Mouse (Mus musculus): ENCODE data around the gene Rdx. TPM values are rescaled to one million over a fixed set of nuclear protein-coding genes. Genes with fewer than 3 reads are reported as not detected.
A peak's percentile ranks its signal among the peaks of the same experiment; 100 is the strongest.

Gene Rdx
- polyA plus RNA-seq, 1 experiment from 2014 or later: 76.0 TPM

- H3K27ac ChIP-seq: no peak overlapping the region
- no peak for ATAC-seq (replicated peaks)
Observed at GRCm38 (mm10) chr9:52028521-52029405, 18.2 kb upstream of the Rdx start.

GRCm38 (mm10) chr9:52031501-52031900 lies 15.5 kb upstream of the Rdx start:
- no peaks in the 10 kb centered on the region for H3K4me1 ChIP-seq
- ATAC-seq (replicated peaks): no peak
- no peak overlapping the region for H3K27ac ChIP-seq
- WGBS: 37% methylated on average over 2 of the region's 2 CpGs
- H3K9ac ChIP-seq: no peak overlapping the region
- no peaks in the 10 kb centered on the region for H3K9me3 ChIP-seq
- H3K36me3 ChIP-seq (replicated peaks): no peaks in the 10 kb centered on the region
- H3K27me3 ChIP-seq (replicated peaks): no peaks in the 10 kb centered on the region
- no peak overlapping the region for H3K4me3 ChIP-seq
- no peak overlapping the region for H3K4me2 ChIP-seq

More at GRCm38 (mm10) chr9:52028521-52029405, 18.2 kb upstream of the Rdx start:
- H3K4me3 ChIP-seq: no peak overlapping the region
- no peaks in the 10 kb centered on the region for H3K27me3 ChIP-seq (replicated peaks)
- WGBS: 36% methylated on average over 9 of the region's 9 CpGs
- no peak overlapping the region for H3K9ac ChIP-seq
- no peaks in the 10 kb centered on the region for H3K4me1 ChIP-seq
- H3K9me3 ChIP-seq: no peaks in the 10 kb centered on the region
- H3K36me3 ChIP-seq (replicated peaks): no peaks in the 10 kb centered on the region
- H3K4me2 ChIP-seq: no peak overlapping the region

- H3K9ac ChIP-seq: no peak overlapping the region
Observed at GRCm38 (mm10) chr9:52037493-52037892, 9.5 kb upstream of the Rdx start.

GRCm38 (mm10) chr9:52041657-52042056 lies 5.3 kb upstream of the Rdx start:
- no peaks in the 10 kb centered on the region for H3K9me3 ChIP-seq

More at GRCm38 (mm10) chr9:52037493-52037892, 9.5 kb upstream of the Rdx start:
- no peak overlapping the region for H3K4me2 ChIP-seq
- H3K9me3 ChIP-seq: no peaks in the 10 kb centered on the region
- no peaks in the 10 kb centered on the region for H3K4me1 ChIP-seq
- H3K27ac ChIP-seq: no peak overlapping the region
- ATAC-seq (replicated peaks): no peak
- no peaks in the 10 kb centered on the region for H3K27me3 ChIP-seq (replicated peaks)
- no peak overlapping the region for H3K4me3 ChIP-seq
- WGBS: 92% methylated on average over 1 of the region's 1 CpGs
- H3K36me3 ChIP-seq (replicated peaks): no peaks in the 10 kb centered on the region

GRCm38 (mm10) chr9:52046686-52047085 lies 287 bp upstream of the Rdx start:
- no peak for ATAC-seq (replicated peaks)
- Histone ChIP-seq H3K4me2 (peak overlapping the region; percentile 68; the same call in 1 of the 2 replicates), H3K27me3 (replicated peaks) (no peaks in the 10 kb centered on the region), H3K36me3 (replicated peaks) (no peaks in the 10 kb centered on the region), H3K27ac (peak overlapping the region; percentile 95; the same call in 1 of the 2 replicates), H3K9ac (peak overlapping the region; percentile 87; the same call in 1 of the 2 replicates), H3K9me3 (no peaks in the 10 kb centered on the region), H3K4me3 (peak overlapping the region; percentile 95; the same call in 1 of the 2 replicates), H3K4me1 (peaks cover 29% of the 10 kb centered on the region)
- WGBS: 28% methylated on average over 5 of the region's 5 CpGs

More at GRCm38 (mm10) chr9:52041657-52042056, 5.3 kb upstream of the Rdx start:
- Histone ChIP-seq H3K4me1 (no peaks in the 10 kb centered on the region; the same call in 1 of the 2 replicates), H3K27ac (no peak overlapping the region), H3K36me3 (replicated peaks) (no peaks in the 10 kb centered on the region), H3K9ac (no peak overlapping the region), H3K27me3 (replicated peaks) (no peaks in the 10 kb centered on the region), H3K4me2 (no peak overlapping the region), H3K4me3 (no peak overlapping the region)
- ATAC-seq (replicated peaks): no peak
- WGBS: 90% methylated on average over 2 of the region's 2 CpGs

- peak overlapping the region; percentile 87 for H3K9ac ChIP-seq
- no peaks in the 10 kb centered on the region for H3K9me3 ChIP-seq
- no peaks in the 10 kb centered on the region for H3K36me3 ChIP-seq (replicated peaks)
- WGBS: under 1% methylated on average over 95 of the region's 118 CpGs
- H3K4me3 ChIP-seq: peak overlapping the region; percentile 95
- no peaks in the 10 kb centered on the region for H3K27me3 ChIP-seq (replicated peaks)
- H3K4me1 ChIP-seq: peaks cover 29% of the 10 kb centered on the region
- ATAC-seq (replicated peaks): peak; percentile 95
- H3K4me2 ChIP-seq: peak overlapping the region; percentile 68
- peak overlapping the region; percentile 95 for H3K27ac ChIP-seq
Observed at GRCm38 (mm10) chr9:52047821-52048649, 1.1 kb downstream of the Rdx start.

- Histone ChIP-seq H3K4me3 (peak overlapping the region; percentile 95), H3K4me2 (peak overlapping the region; percentile 68), H3K9ac (peak overlapping the region; percentile 87), H3K36me3 (replicated peaks) (no peaks in the 10 kb centered on the region), H3K4me1 (peaks cover 29% of the 10 kb centered on the region), H3K27ac (peak overlapping the region; percentile 95), H3K27me3 (replicated peaks) (no peaks in the 10 kb centered on the region), H3K9me3 (no peaks in the 10 kb centered on the region)
- 0% methylated on average over 57 of the region's 60 CpGs for WGBS
- ATAC-seq (replicated peaks): peak; percentile 67
Observed at GRCm38 (mm10) chr9:52048650-52049081, 1.7 kb downstream of the Rdx start.

- no peaks in the 10 kb centered on the region for H3K27me3 ChIP-seq (replicated peaks)
- no peak overlapping the region for H3K27ac ChIP-seq
- peak overlapping the region; percentile 68 for H3K4me2 ChIP-seq
- no peaks in the 10 kb centered on the region for H3K36me3 ChIP-seq (replicated peaks)
- WGBS: 1% methylated on average over 3 of the region's 3 CpGs
- peaks cover 29% of the 10 kb centered on the region for H3K4me1 ChIP-seq
- H3K9ac ChIP-seq: peak overlapping the region; percentile 87; the same call in 1 of the 2 replicates
- ATAC-seq (replicated peaks): no peak
- peak overlapping the region; percentile 95 for H3K4me3 ChIP-seq
- no peaks in the 10 kb centered on the region for H3K9me3 ChIP-seq
Observed at GRCm38 (mm10) chr9:52049605-52050004, 2.6 kb downstream of the Rdx start.

GRCm38 (mm10) chr9:52050361-52050760 lies 3.4 kb downstream of the Rdx start:
- Histone ChIP-seq H3K27ac (no peak overlapping the region), H3K36me3 (replicated peaks) (no peaks in the 10 kb centered on the region), H3K4me1 (peaks cover 29% of the 10 kb centered on the region), H3K4me2 (peak overlapping the region; percentile 68; the same call in 1 of the 2 replicates), H3K27me3 (replicated peaks) (no peaks in the 10 kb centered on the region), H3K4me3 (no peak overlapping the region), H3K9me3 (no peaks in the 10 kb centered on the region), H3K9ac (no peak overlapping the region)
- no peak for ATAC-seq (replicated peaks)
- 42% methylated on average over 2 of the region's 2 CpGs for WGBS

- no peak overlapping the region for H3K9ac ChIP-seq
- no peak for ATAC-seq (replicated peaks)
- H3K27me3 ChIP-seq (replicated peaks): no peaks in the 10 kb centered on the region
- H3K4me1 ChIP-seq: peaks cover 24% of the 10 kb centered on the region
- 52% methylated on average over 1 of the region's 1 CpGs for WGBS
- H3K36me3 ChIP-seq (replicated peaks): no peaks in the 10 kb centered on the region
- no peak overlapping the region for H3K4me3 ChIP-seq
- no peaks in the 10 kb centered on the region for H3K9me3 ChIP-seq
- H3K4me2 ChIP-seq: no peak overlapping the region
- H3K27ac ChIP-seq: no peak overlapping the region
Observed at GRCm38 (mm10) chr9:52052221-52052620, 5.2 kb downstream of the Rdx start.

- Histone ChIP-seq H3K27ac (no peak overlapping the region), H3K9ac (no peak overlapping the region), H3K36me3 (replicated peaks) (no peaks in the 10 kb centered on the region), H3K4me3 (no peak overlapping the region), H3K27me3 (replicated peaks) (no peaks in the 10 kb centered on the region), H3K4me1 (peaks cover 16% of the 10 kb centered on the region), H3K9me3 (no peaks in the 10 kb centered on the region), H3K4me2 (no peak overlapping the region)
- 69% methylated on average over 3 of the region's 3 CpGs for WGBS
- no peak for ATAC-seq (replicated peaks)
Observed at GRCm38 (mm10) chr9:52055313-52055712, 8.3 kb downstream of the Rdx start.

GRCm38 (mm10) chr9:52059788-52060187 lies 12.8 kb downstream of the Rdx start:
- WGBS: 67% methylated on average over 2 of the region's 2 CpGs
- peaks cover 8% of the 10 kb centered on the region for H3K4me1 ChIP-seq
- 0 out of 2 replicates have a peak, but pooled peaks cover 6% of the 10 kb centered on the region for H3K36me3 ChIP-seq (replicated peaks)
- H3K9me3 ChIP-seq: no peaks in the 10 kb centered on the region
- no peak overlapping the region for H3K9ac ChIP-seq
- no peaks in the 10 kb centered on the region for H3K27me3 ChIP-seq (replicated peaks)
- no peak for ATAC-seq (replicated peaks)
- no peak overlapping the region for H3K4me3 ChIP-seq
- no peak overlapping the region for H3K27ac ChIP-seq
- H3K4me2 ChIP-seq: no peak overlapping the region
